Mouse (Mus musculus): ENCODE results near the gene Hist1h4b.
"Not testable (repeated sequence)": the region's sequence is repeated elsewhere in the genome, so short reads cannot be mapped to it uniquely, and the experiment has no call there.

DNA sequence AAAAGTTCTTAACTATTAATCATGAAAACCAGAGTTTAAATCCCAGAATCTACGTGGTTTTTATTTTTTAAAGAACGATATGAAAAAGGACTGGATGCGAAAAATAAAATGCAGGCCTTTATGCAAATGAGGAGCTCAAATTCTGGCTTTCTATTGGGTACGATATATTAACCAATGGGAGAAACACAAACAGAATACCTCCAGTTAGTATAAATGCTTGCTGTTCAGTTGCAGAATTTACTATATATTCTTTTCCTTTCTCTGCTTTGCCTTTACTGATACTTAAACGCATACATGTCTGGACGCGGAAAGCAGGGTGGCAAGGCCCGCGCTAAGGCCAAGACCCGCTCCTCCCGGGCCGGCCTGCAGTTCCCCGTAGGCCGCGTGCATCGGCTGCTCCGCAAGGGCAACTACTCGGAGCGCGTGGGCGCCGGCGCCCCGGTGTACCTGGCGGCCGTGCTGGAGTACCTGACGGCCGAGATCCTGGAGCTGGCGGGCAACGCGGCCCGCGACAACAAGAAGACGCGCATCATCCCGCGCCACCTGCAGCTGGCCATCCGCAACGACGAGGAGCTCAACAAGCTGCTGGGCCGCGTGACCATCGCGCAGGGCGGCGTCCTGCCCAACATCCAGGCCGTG lies 5.9 kb upstream of the Hist1h4b start, which contains the start of gene Hist1h2ab:
- not testable (repeated sequence) for TF ChIP-seq TAL1, GATA1 (IDR thresholded peaks at IDR 0.05; ENCODE audit: low read length)

All from erythroblast, embryonic 14.5 days (primary cell).